Mouse (Mus musculus) heart, embryonic 15.5 days (tissue): ENCODE measurements at regions not wholly inside any gene's neighbourhood (a gene's known extent, or its start where the extent isn't known, plus 50 kb on each side); places are given as distances from the start of the nearest gene placed in this dataset.

Source experiments
- ATAC-seq: fragments of 200-750 bp; cut with Nextera tagmentation; replicated peaks from 2 replicates; pipeline ENCODE4 v1.8.0; 2017; ENCODE audit warnings: low read depth, moderate TSS enrichment; ENCODE audit not compliant: insufficient number of reproducible peaks, insufficient read depth, low FRiP score
- H3K27ac ChIP-seq: fragments of 300-500 bp; sonication (generic); 2 replicates; pipeline ENCODE4 v1.5.1; 2015; ENCODE audit warnings: mild to moderate bottlenecking, inconsistent platforms
- H3K27me3 ChIP-seq: fragments of 300-500 bp; sonication (generic); 2 replicates; pipeline ENCODE4 v1.6.1; 2015; ENCODE audit warnings: inconsistent platforms
- H3K36me3 ChIP-seq: fragments of 300-500 bp; sonication (generic); 2 replicates; pipeline ENCODE4 v1.6.1; 2015; ENCODE audit warnings: mild to moderate bottlenecking, inconsistent platforms
- H3K4me1 ChIP-seq: fragments of 300-500 bp; sonication (generic); replicated peaks from 2 replicates; pipeline ENCODE4 v1.6.1; 2015; ENCODE audit warnings: inconsistent platforms
- H3K4me2 ChIP-seq: fragments of 300-500 bp; sonication (generic); 2 replicates; pipeline ENCODE4 v1.6.1; 2015; ENCODE audit warnings: inconsistent platforms, mild to moderate bottlenecking, moderate library complexity
- H3K4me3 ChIP-seq: fragments of 300-500 bp; sonication (generic); 2 replicates; pipeline ENCODE4 v1.5.1; 2015; ENCODE audit warnings: mild to moderate bottlenecking, inconsistent platforms
- H3K9ac ChIP-seq: fragments of 300-500 bp; sonication (generic); 2 replicates; pipeline ENCODE4 v1.6.1; 2015; ENCODE audit warnings: mild to moderate bottlenecking, inconsistent platforms
- H3K9me3 ChIP-seq: fragments of 300-500 bp; sonication (generic); replicated peaks from 2 replicates; pipeline ENCODE4 v1.6.1; 2016; ENCODE audit warnings: inconsistent platforms
- WGBS: fragments of 180-500 bp; shearing (Covaris S2); methylation state at CpG from one replicate; pipeline ENCODE4 v1.1.7; 2015; ENCODE audit warnings: mixed read lengths; 5-methylcytosine and 5-hydroxymethylcytosine counted together

DNA sequence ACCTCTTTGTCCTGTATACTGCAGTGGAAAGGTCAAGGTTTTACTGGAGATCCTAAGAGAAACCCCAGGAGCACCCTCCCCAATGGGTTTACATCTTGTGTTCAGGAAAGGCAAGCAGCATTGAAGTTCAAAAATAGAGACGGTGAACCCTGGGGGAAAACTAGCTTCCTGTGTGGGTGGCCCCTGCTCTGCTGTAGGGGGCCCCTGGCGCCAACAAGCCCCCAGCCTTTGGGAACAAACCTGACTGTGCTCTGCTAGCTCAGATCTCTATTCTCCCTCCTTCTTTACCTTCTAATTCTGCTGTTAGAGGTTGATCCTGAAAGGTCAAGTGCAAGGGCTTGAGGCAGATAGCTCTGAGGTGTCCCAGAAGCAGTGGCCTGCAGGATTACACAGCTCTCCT, 78.6 kb downstream of the Ets2 start:
- Histone ChIP-seq H3K9ac (no peak overlapping the region), H3K4me1 (no peaks in the 10 kb centered on the region), H3K9me3 (no peaks in the 10 kb centered on the region), H3K27me3 (no peaks in the 10 kb centered on the region), H3K36me3 (no peaks in the 10 kb centered on the region), H3K4me3 (no peak overlapping the region), H3K4me2 (no peak overlapping the region), H3K27ac (no peak overlapping the region)
- WGBS: 63% methylated on average over 2 of the region's 2 CpGs
- no peak for ATAC-seq

DNA sequence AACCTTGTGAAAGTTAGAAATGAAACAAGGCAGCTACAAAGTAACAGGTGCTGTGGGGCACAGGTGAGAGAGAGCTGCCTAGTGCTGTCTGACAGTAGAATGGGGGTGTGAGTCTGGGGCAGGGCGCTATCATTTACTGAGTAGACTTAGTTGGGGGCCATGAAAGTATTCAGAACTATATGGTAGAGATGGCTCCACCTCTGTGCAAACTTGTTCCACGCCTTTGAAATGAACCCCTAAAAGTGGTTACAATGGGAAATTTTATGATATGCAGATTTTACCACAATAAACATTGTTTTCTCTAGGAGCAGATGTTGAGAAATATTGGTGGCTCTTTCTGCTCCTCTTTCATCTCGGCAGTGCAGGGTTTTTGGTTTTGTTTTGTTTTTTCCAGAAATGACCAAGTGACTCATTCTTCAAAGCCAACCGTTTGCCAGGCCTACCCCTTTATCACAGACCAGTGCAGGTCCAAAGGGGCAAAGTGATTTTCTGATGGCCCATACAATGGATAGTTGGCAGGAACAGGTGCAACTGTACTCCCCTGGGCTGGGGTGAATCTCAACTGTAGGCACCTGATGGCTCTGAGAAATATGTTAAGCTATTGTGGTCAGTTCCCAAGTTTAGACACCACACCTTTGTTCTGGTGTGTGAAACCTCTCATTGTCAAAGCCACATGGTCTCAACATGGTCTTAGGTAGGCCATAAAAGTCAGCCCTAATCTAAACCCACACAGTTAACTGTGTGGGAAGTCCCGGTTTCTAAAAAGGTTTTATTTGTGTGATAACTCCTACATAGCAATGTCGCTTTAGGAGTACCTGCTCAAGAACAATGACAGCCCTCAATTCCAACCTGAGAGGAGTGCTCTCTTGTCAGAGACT, 77.2 kb downstream of the Ets2 start:
- Histone ChIP-seq H3K9ac (no peak overlapping the region), H3K4me2 (no peak overlapping the region), H3K4me1 (no peaks in the 10 kb centered on the region), H3K27ac (no peak overlapping the region), H3K4me3 (no peak overlapping the region), H3K36me3 (no peaks in the 10 kb centered on the region), H3K27me3 (no peaks in the 10 kb centered on the region), H3K9me3 (no peaks in the 10 kb centered on the region)
- ATAC-seq: no peak
- WGBS: 83% methylated on average over 6 of the region's 6 CpGs

DNA sequence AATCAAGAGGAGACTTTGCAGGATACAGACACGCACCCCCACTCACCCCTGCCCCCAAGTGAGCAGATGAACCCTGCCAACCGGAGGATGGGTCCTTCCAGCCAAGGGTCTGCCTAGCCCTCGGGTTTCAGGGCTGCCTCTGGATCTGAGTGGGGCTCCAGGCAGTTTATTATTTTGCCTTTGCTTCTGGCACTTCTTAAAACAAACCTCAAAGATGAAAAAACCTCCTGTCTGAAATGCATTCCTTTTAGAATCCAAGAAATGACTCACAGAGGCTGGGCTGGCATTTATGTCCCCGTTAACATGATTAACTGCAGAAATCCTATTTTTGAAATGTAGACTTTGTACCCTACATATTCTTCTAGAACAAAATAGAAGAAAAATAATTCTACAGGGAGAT, 76.3 kb downstream of the Ets2 start:
- Histone ChIP-seq H3K36me3 (no peaks in the 10 kb centered on the region), H3K4me1 (no peaks in the 10 kb centered on the region), H3K9me3 (no peaks in the 10 kb centered on the region), H3K4me3 (no peak overlapping the region), H3K27me3 (no peaks in the 10 kb centered on the region), H3K9ac (no peak overlapping the region), H3K27ac (no peak overlapping the region), H3K4me2 (no peak overlapping the region)
- ATAC-seq: no peak
- 62% methylated on average over 4 of the region's 4 CpGs for WGBS

DNA sequence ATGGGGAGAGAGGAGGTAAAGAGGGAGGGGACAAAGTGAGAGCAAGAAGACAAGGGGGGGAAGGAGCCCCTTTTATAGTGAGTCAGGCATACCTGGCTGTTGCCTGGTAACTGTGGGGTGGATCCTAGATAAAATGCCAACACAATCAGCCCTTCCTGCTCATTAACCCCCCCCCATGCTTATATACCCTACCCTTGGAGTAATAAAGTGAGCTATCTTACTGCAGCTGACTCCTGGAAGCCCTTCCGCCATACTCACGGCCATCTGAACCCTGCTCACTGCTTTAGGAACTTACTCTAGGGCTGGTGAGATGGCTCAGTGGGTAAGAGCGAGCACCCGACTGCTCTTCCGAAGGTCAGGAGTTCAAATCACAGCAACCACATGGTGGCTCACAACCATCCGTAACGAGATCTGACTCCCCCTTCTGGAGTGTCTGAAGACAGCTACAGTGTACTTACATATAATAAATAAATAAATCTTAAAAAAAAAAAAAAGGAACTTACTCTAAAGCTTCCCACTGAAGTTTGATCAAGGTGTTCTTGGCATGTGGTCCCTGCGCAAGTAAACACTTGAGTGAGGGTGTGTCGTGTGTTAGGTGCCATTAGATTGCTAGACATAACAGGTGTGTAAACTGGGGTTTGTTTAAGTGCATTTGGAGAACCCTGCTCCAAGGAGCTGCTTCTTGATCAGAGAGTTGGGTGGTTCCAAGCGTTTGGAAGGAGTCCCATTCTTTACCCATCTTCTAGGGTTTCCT, 74.9 kb downstream of the Ets2 start:
- no peak overlapping the region for H3K27ac ChIP-seq
- no peaks in the 10 kb centered on the region for H3K36me3 ChIP-seq
- no peaks in the 10 kb centered on the region for H3K9me3 ChIP-seq
- ATAC-seq: no peak
- WGBS: 88% methylated on average over 10 of the region's 10 CpGs
- no peaks in the 10 kb centered on the region for H3K4me1 ChIP-seq
- no peak overlapping the region for H3K9ac ChIP-seq
- H3K4me2 ChIP-seq: no peak overlapping the region
- H3K4me3 ChIP-seq: no peak overlapping the region
- no peaks in the 10 kb centered on the region for H3K27me3 ChIP-seq

DNA sequence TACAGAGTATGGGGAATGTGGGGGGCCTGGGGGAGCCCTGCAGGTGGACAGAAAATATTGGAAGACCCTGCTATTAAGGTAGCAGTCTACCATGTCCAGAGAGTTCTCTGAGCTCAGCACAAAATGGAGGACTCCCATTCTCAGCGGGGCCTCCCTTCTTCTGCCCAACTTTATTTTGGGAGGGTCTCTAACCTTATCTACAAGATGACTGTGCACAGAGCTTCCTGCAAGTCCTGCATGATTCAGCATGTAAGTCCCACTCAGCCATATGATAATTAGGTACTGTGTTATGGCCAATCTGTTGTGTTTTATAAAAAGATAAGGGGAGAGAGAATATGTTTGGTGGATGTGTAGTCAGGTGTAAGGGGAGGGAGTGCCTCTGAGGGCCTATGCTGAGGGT, 74.1 kb downstream of the Ets2 start:
- WGBS: 87% methylated on average over 1 of the region's 1 CpGs
- no peaks in the 10 kb centered on the region for H3K9me3 ChIP-seq
- H3K4me1 ChIP-seq: peaks cover 4% of the 10 kb centered on the region; the same call in 1 of the 2 replicates
- H3K9ac ChIP-seq: no peak overlapping the region
- H3K4me3 ChIP-seq: no peak overlapping the region
- H3K36me3 ChIP-seq: no peaks in the 10 kb centered on the region
- H3K27me3 ChIP-seq: no peaks in the 10 kb centered on the region
- H3K4me2 ChIP-seq: no peak overlapping the region
- H3K27ac ChIP-seq: no peak overlapping the region
- ATAC-seq: no peak

DNA sequence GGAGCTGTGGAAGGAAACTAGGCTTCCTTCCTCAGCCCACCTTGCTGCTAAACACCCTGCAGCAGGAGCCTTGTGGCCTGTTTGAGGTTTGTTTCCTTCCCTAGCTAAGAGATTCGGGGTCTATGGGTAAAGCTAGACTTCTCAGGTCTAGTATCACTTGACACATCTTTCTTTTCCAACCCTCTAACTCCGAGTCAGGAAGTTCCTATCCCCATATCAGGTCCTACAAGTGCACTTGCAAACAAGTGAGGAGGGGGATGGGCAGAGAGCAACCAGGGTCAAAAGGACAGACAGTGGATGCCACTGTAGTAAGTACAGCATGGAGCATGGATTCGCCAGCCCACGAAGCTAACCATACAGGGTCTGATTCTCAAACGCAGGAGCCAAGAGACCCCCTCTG, 73.5 kb downstream of the Ets2 start:
- Histone ChIP-seq H3K4me3 (no peak overlapping the region), H3K4me2 (no peak overlapping the region), H3K9ac (no peak overlapping the region), H3K27ac (no peak overlapping the region), H3K36me3 (no peaks in the 10 kb centered on the region), H3K4me1 (peaks cover 11% of the 10 kb centered on the region; the same call in 1 of the 2 replicates), H3K9me3 (no peaks in the 10 kb centered on the region), H3K27me3 (no peaks in the 10 kb centered on the region)
- WGBS: 67% methylated on average over 5 of the region's 5 CpGs
- ATAC-seq: no peak

DNA sequence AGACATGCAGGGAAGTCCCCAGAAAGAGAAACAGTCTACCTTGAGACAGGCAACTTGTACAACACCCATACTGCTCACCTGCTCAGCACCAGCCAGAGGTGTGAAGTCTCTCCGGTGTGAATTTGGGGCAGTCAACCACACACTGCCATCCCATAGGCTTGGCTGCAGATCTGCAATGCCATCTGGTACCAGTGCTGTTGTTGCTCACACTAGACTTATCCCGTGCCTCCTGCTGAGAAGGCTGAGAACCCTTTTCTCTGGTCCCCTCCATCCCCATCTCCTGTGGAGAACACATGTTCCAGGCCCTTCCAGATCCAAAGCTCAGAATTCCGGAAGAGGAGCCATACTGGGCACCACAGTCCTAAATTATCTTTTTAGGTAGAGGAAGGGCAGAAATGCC, 71.3 kb downstream of the Ets2 start:
- no peaks in the 10 kb centered on the region for H3K9me3 ChIP-seq
- ATAC-seq: no peak
- H3K27ac ChIP-seq: no peak overlapping the region
- H3K4me2 ChIP-seq: no peak overlapping the region
- H3K4me1 ChIP-seq: peaks cover 25% of the 10 kb centered on the region
- H3K4me3 ChIP-seq: no peak overlapping the region
- no peaks in the 10 kb centered on the region for H3K27me3 ChIP-seq
- H3K36me3 ChIP-seq: no peaks in the 10 kb centered on the region
- H3K9ac ChIP-seq: no peak overlapping the region
- WGBS: 76% methylated on average over 3 of the region's 3 CpGs
